Mouse (Mus musculus): ENCODE data around the gene Cav3. TPM values are rescaled to one million over a fixed set of nuclear protein-coding genes. Genes with fewer than 3 reads are reported as not detected.

Cav3 gene
- polyA plus RNA-seq, 1 experiment from 2014 or later, result not detected

Other genes with a start within 250 kb of the Cav3 start
- gene Lmcd1, start 185.7 kb upstream of the Cav3 start, polyA plus RNA-seq (2015; fragmentation: Nextera tagmentation; extraction: Ambion mirVana), result 10.3 and 13.4 TPM in 2 replicates
- gene Ssu2, start 71.5 kb upstream of the Cav3 start, polyA plus RNA-seq (2015; fragmentation: Nextera tagmentation; extraction: Ambion mirVana), result 0.19 and 0.39 TPM in 2 replicates
- 2.4 and 2.9 TPM in 2 replicates for gene Oxtr, start 30.4 kb downstream of the Cav3 start, polyA plus RNA-seq (2015; fragmentation: Nextera tagmentation; extraction: Ambion mirVana)
- gene Rad18, start 237.2 kb downstream of the Cav3 start, polyA plus RNA-seq (2015; fragmentation: Nextera tagmentation; extraction: Ambion mirVana), result 14.4 TPM in 2 replicates

Measured in hindbrain, embryonic 16.5 days (tissue).